Mouse (Mus musculus): ENCODE results near the gene Focad. TPM values are rescaled to one million over a fixed set of nuclear protein-coding genes. Genes with fewer than 3 reads are reported as not detected.

Focad gene
- total RNA-seq, 2 experiments from 2014 or later, result 46.9 to 50.3 TPM

- DNase-seq (ENCODE audit: low spot score in 2 of 2), result no peak
Observed at GRCm38 (mm10) chr4:88440814-88441213, 346.4 kb downstream of the Focad start.

DNA sequence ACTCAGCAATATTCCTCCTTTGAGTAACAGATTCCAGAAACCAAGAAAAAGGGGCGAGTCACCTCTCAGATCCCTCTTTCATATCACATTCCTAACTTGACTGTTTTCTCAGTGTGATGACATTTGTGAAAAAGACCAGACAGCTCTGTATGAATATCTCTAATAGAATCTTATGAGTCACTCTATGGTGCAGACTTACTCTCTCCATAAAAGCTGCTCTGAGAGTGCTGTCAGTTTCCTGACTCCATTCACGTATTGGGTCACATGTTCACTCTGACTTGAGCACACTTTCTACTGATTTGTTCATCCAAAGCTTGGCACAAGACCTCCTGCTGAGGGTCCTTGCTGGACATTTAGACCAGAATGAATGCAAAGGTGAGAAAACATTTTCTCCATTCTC, 354.5 kb downstream of the Focad start:
- DNase-seq (ENCODE audit: low spot score in 2 of 2), result no peak

GRCm38 (mm10) chr4:88450087-88450765, 355.8 kb downstream of the Focad start:
- no peak for DNase-seq (ENCODE audit: low spot score in 2 of 2)

GRCm38 (mm10) chr4:88458093-88458492, 363.7 kb downstream of the Focad start:
- DNase-seq (ENCODE audit: low spot score in 2 of 2), result no peak

GRCm38 (mm10) chr4:88458673-88459072, 364.2 kb downstream of the Focad start:
- no peak for DNase-seq (ENCODE audit: low spot score in 2 of 2)

Small RNA genes within 50 kb of the gene (microRNA-seq; reads per million reads assigned to microRNA genes)
- 41.0 to 138 reads per million in 2 experiments for gene Mir491

Other genes starting within 250 kb of the Focad start
- gene Mllt3, start 61.3 kb upstream of the Focad start, total RNA-seq (2021), result 10 to 100 TPM; 40.0 to 49.7 TPM

Data from left cerebral cortex, adult 18-20 months (tissue).